Mouse (Mus musculus) small intestine, adult 2 months (tissue): ENCODE data around the gene Sh2d6. TPM values are rescaled to one million over a fixed set of nuclear protein-coding genes. Genes with fewer than 3 reads are reported as not detected.
A peak's percentile ranks its signal among the peaks of the same experiment; 100 is the strongest.
"Not testable (repeated sequence)": the region's sequence is repeated elsewhere in the genome, so short reads cannot be mapped to it uniquely, and the experiment has no call there.

ENCODE experiments used
- H3K27ac ChIP-seq: fragments of 200-500 bp; 2 replicates; pipeline ENCODE4 v1.5.1; 2012; ENCODE audit warnings: low read depth, low read length, control low read depth, inconsistent platforms; ENCODE audit not compliant: insufficient read depth
- H3K27me3 ChIP-seq: fragments of 200-500 bp; 2 replicates; pipeline ENCODE4 v1.6.1; 2012; ENCODE audit warnings: mild to moderate bottlenecking, moderate library complexity, low read length, inconsistent platforms; ENCODE audit not compliant: control insufficient read depth, insufficient read depth
- H3K36me3 ChIP-seq: fragments of 200-500 bp; 2 replicates; pipeline ENCODE4 v1.6.1; 2012; ENCODE audit warnings: mild to moderate bottlenecking, low read length, control low read depth, inconsistent platforms; ENCODE audit not compliant: control insufficient read depth, insufficient read depth
- H3K4me1 ChIP-seq: fragments of 200-500 bp; 2 replicates; pipeline ENCODE4 v1.6.1; 2012; ENCODE audit warnings: low read length, inconsistent platforms, mixed read lengths; ENCODE audit not compliant: control insufficient read depth, insufficient read depth, insufficient read length
- H3K4me3 ChIP-seq: fragments of 200-500 bp; 2 replicates; pipeline ENCODE4 v1.5.1; 2012; ENCODE audit warnings: low read depth, mild to moderate bottlenecking, control low read depth, inconsistent platforms, low read length, moderate library complexity
- CTCF ChIP-seq: fragments of 200-500 bp; IDR thresholded peaks from 2 replicates; pipeline ENCODE4 v1.5.1; 2012; ENCODE audit warnings: low read depth, mild to moderate bottlenecking, control low read depth, inconsistent platforms, low read length, moderate library complexity, mixed read lengths; ENCODE audit not compliant: insufficient replicate concordance, insufficient read length; ENCODE audit errors: extremely low read depth
- POLR2A ChIP-seq: fragments of 200-500 bp; IDR thresholded peaks from 2 replicates; pipeline ENCODE4 v1.6.1; 2012; ENCODE audit warnings: low read depth, mild to moderate bottlenecking, control low read depth, inconsistent platforms, low read length, moderate library complexity
- WGBS: fragments of 180-500 bp; shearing (Covaris S2); methylation state at CpG from one replicate; pipeline ENCODE4 v1.1.7; 2018; 5-methylcytosine and 5-hydroxymethylcytosine counted together
- polyA plus RNA-seq: library from polyadenylated mRNA; depleted of rRNA; stranded (reverse); fragments of >200 nt; gene quantifications from 2 replicates; pipeline ENCODE4 v1.2.3, GENCODE M21; 2012

Gene Sh2d6
- polyA plus RNA-seq, 1 experiment = 22.2 TPM

GRCm38 (mm10) chr6:72484887-72485286 is 36.6 kb downstream of the Sh2d6 start:
- peaks cover 20% of the 10 kb centered on the region for H3K4me1 ChIP-seq
- 19% methylated on average over 4 of the region's 4 CpGs for WGBS
- no peak overlapping the region for H3K4me3 ChIP-seq
- no peak overlapping the region for H3K27ac ChIP-seq
- no peaks in the 10 kb centered on the region for H3K36me3 ChIP-seq
- TF ChIP-seq CTCF (no peak), POLR2A (no peak)
- H3K27me3 ChIP-seq = no peaks in the 10 kb centered on the region

GRCm38 (mm10) chr6:72482156-72482555 is 39.4 kb downstream of the Sh2d6 start:
- Histone ChIP-seq H3K27me3 (no peaks in the 10 kb centered on the region), H3K36me3 (no peaks in the 10 kb centered on the region), H3K4me1 (peaks cover 20% of the 10 kb centered on the region), H3K27ac (no peak overlapping the region), H3K4me3 (no peak overlapping the region)
- 77% methylated on average over 2 of the region's 2 CpGs for WGBS
- TF ChIP-seq POLR2A (no peak), CTCF (no peak)

GRCm38 (mm10) chr6:72480422-72480702 is 41.1 kb downstream of the Sh2d6 start:
- Histone ChIP-seq H3K27ac (0 out of 2 replicates have a peak overlapping the region, but pooled peaks have one; percentile 9), H3K27me3 (no peaks in the 10 kb centered on the region), H3K36me3 (no peaks in the 10 kb centered on the region), H3K4me1 (peaks cover 10% of the 10 kb centered on the region), H3K4me3 (no peak overlapping the region)
- WGBS = 19% methylated on average over 2 of the region's 2 CpGs
- TF ChIP-seq CTCF = no peak
- TF ChIP-seq POLR2A = no peak

GRCm38 (mm10) chr6:72479645-72480421 is 41.7 kb downstream of the Sh2d6 start:
- no peak overlapping the region for H3K4me3 ChIP-seq
- H3K36me3 ChIP-seq = no peaks in the 10 kb centered on the region
- H3K27me3 ChIP-seq = no peaks in the 10 kb centered on the region
- H3K27ac ChIP-seq = 0 out of 2 replicates have a peak overlapping the region, but pooled peaks have one; percentile 9
- WGBS = 34% methylated on average over 12 of the region's 12 CpGs
- TF ChIP-seq POLR2A = no peak
- no peak for TF ChIP-seq CTCF
- peaks cover 10% of the 10 kb centered on the region; the same call in 1 of the 2 replicates for H3K4me1 ChIP-seq

GRCm38 (mm10) chr6:72478691-72479090 is 42.8 kb downstream of the Sh2d6 start:
- not testable (repeated sequence) for H3K36me3 ChIP-seq, H3K4me3 ChIP-seq, H3K4me1 ChIP-seq, H3K27ac ChIP-seq, H3K27me3 ChIP-seq
- 92% methylated on average over 3 of the region's 3 CpGs for WGBS

- H3K4me3 ChIP-seq = no peak overlapping the region
- TF ChIP-seq POLR2A (no peak), CTCF (no peak)
- WGBS = 79% methylated on average over 3 of the region's 3 CpGs
- no peak overlapping the region for H3K27ac ChIP-seq
- peaks cover 11% of the 10 kb centered on the region; the same call in 1 of the 2 replicates for H3K4me1 ChIP-seq
- H3K36me3 ChIP-seq = no peaks in the 10 kb centered on the region
- no peaks in the 10 kb centered on the region for H3K27me3 ChIP-seq
These were observed 43.9 kb downstream of the Sh2d6 start for GRCm38 (mm10) chr6:72477621-72478020.

GRCm38 (mm10) chr6:72476836-72477235 is 44.7 kb downstream of the Sh2d6 start:
- H3K27me3 ChIP-seq = no peaks in the 10 kb centered on the region
- H3K4me1 ChIP-seq = peaks cover 11% of the 10 kb centered on the region; the same call in 1 of the 2 replicates
- TF ChIP-seq CTCF (no peak), POLR2A (no peak)
- no peaks in the 10 kb centered on the region for H3K36me3 ChIP-seq
- 90% methylated on average over 5 of the region's 5 CpGs for WGBS
- H3K4me3 ChIP-seq = no peak overlapping the region
- no peak overlapping the region for H3K27ac ChIP-seq
